Mouse (Mus musculus): ENCODE results near the gene Tcirg1. TPM values are rescaled to one million over a fixed set of nuclear protein-coding genes. Genes with fewer than 3 reads are reported as not detected.

The Tcirg1 gene
- total and polyA plus RNA-seq, 2 experiments from 2014 or later: 12.8 to 32.1 TPM

DNA sequence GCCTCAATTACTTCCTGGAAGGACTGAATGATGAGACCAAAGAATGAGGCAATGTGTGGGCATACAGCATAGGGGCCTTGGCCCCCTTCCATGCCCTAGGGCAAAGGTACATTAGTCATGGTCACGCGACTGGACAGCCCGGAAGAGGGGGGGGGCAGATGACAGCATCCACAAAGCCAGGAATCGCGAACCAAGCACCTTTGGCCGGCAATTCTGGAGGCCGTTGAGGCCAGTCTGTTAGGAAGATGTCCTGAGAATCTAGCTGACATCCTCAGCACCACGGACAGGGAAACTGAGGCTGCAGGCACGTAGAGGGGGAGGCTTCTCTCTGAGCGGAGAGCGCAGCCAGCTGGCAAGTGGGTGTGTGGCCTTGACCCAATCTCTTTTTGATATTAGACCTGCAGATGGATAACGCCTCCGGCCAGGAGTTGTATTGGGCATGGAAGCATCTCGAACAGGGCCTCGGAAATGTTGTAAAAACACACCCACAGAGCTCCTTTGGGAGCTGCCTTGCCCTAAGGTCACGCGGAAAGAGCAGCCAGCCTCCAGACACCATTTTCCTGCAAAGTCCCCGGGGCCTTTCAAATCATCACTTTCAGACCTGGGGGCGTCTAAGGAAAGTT is 56.0 kb downstream of the Tcirg1 start:
- TF ChIP-seq CTCF (IDR thresholded peaks at IDR 0.05; ENCODE audit: low read depth): no peak
- no peak for TF ChIP-seq EP300 (IDR thresholded peaks at IDR 0.05; ENCODE audit: low read depth)
- H3K36me3 ChIP-seq (replicated peaks; ENCODE audit: control insufficient read depth, insufficient read depth, low read length): no peaks in the 10 kb centered on the region
- peaks cover 29% of the 10 kb centered on the region for H3K4me1 ChIP-seq (ENCODE audit: control insufficient read depth, insufficient read depth)
- peak overlapping the region; percentile 85; the same call in 1 of the 2 replicates for H3K9ac ChIP-seq (replicated peaks; ENCODE audit: low read depth, low read length)
- peak overlapping the region; percentile 82 for H3K4me2 ChIP-seq (ENCODE audit: low read depth, low read length)
- ATAC-seq (ENCODE audit: insufficient read depth, low read depth) (no peak; the same call in 1 of the 2 replicates), DNase-seq (ENCODE audit: low spot score) (peak; percentile 30)
- 10% methylated on average over 19 of the region's 19 CpGs for WGBS
- no peaks in the 10 kb centered on the region for H3K9me3 ChIP-seq (replicated peaks; ENCODE audit: control insufficient read depth, low read length)
- H3K27me3 ChIP-seq (ENCODE audit: control insufficient read depth, insufficient read depth, low read length): no peaks in the 10 kb centered on the region
- H3K27ac ChIP-seq (ENCODE audit: low read depth): peak overlapping the region; percentile 98
- H3K4me3 ChIP-seq (ENCODE audit: low read depth, low read length): peak overlapping the region; percentile 81

DNA sequence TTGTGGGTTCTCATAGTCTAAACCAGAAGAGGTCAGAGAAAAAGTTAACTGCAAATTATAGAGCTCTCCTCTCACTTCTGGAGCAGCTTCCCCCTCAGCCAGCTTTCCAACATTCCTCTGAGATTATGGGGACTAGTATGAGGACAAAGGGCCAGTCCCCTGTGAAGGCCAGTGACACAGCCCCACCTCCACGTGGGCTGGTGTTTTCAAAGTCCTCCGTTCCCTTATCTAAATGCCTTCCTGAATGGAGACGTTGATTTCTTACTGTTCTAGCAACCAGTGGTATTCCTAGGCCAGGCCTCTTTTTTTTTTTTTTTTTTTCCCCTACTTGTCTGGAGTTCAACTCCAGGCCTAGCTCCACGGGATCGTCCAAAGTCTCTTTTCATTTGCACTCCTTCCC is 56.9 kb downstream of the Tcirg1 start:
- DNase-seq (ENCODE audit: low spot score) (no peak), ATAC-seq (ENCODE audit: insufficient read depth, low read depth) (no peak)
- Histone ChIP-seq H3K36me3 (replicated peaks; ENCODE audit: control insufficient read depth, insufficient read depth, low read length) (no peaks in the 10 kb centered on the region), H3K9ac (replicated peaks; ENCODE audit: low read depth, low read length) (no peak overlapping the region), H3K27me3 (ENCODE audit: control insufficient read depth, insufficient read depth, low read length) (no peaks in the 10 kb centered on the region), H3K9me3 (replicated peaks; ENCODE audit: control insufficient read depth, low read length) (no peaks in the 10 kb centered on the region), H3K4me1 (ENCODE audit: control insufficient read depth, insufficient read depth) (peaks cover 20% of the 10 kb centered on the region), H3K4me2 (ENCODE audit: low read depth, low read length) (no peak overlapping the region), H3K4me3 (ENCODE audit: low read depth, low read length) (no peak overlapping the region), H3K27ac (ENCODE audit: low read depth) (no peak overlapping the region)
- TF ChIP-seq CTCF (IDR thresholded peaks at IDR 0.05; ENCODE audit: low read depth): no peak
- TF ChIP-seq EP300 (IDR thresholded peaks at IDR 0.05; ENCODE audit: low read depth): no peak
- 26% methylated on average over 5 of the region's 5 CpGs for WGBS

- Histone ChIP-seq H3K27ac (ENCODE audit: low read depth) (no peak overlapping the region), H3K4me3 (ENCODE audit: low read depth, low read length) (no peak overlapping the region), H3K27me3 (ENCODE audit: control insufficient read depth, insufficient read depth, low read length) (no peaks in the 10 kb centered on the region), H3K4me1 (ENCODE audit: control insufficient read depth, insufficient read depth) (peaks cover 17% of the 10 kb centered on the region), H3K36me3 (replicated peaks; ENCODE audit: control insufficient read depth, insufficient read depth, low read length) (no peaks in the 10 kb centered on the region), H3K9me3 (replicated peaks; ENCODE audit: control insufficient read depth, low read length) (no peaks in the 10 kb centered on the region), H3K9ac (replicated peaks; ENCODE audit: low read depth, low read length) (no peak overlapping the region), H3K4me2 (ENCODE audit: low read depth, low read length) (no peak overlapping the region)
- TF ChIP-seq CTCF (IDR thresholded peaks at IDR 0.05; ENCODE audit: low read depth) (no peak), EP300 (IDR thresholded peaks at IDR 0.05; ENCODE audit: low read depth) (no peak)
- DNase-seq (ENCODE audit: low spot score): no peak
- ATAC-seq (ENCODE audit: insufficient read depth, low read depth): no peak
- whole genome bisulfite sequencing: 83% methylated on average over 2 of the region's 2 CpGs
Observed at GRCm38 (mm10) chr19:3849251-3849650, 57.7 kb downstream of the Tcirg1 start.

DNA sequence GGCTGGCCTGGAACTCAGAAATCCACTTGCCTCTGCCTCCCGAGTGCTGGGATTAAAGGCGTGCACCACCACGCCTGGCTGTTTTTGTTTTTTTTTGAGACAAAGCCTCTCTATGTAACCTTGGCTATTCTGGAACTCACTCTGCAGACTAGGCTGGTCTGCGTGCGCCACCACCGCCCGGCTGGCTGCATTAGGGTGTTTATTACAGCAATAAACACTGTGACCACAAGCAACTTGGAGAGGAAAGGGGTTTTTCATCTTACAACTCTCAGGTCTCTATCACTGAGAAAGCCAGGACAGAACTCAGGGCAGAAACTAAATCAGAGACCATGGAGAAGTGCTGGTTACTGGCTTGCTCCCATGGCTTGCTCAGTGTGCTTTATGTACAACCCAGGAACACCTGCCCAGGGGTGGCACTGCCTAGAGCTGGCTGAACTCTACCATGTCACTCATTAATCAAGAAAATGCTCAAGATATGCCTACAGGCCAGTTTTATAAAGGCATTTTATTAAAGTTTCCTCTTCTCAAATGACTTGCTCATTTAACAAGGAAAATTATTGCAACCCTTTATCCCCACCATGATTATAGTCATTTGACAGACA is 58.6 kb downstream of the Tcirg1 start:
- Histone ChIP-seq H3K9me3 (replicated peaks; ENCODE audit: control insufficient read depth, low read length) (no peaks in the 10 kb centered on the region), H3K4me1 (ENCODE audit: control insufficient read depth, insufficient read depth) (peaks cover 8% of the 10 kb centered on the region), H3K27me3 (ENCODE audit: control insufficient read depth, insufficient read depth, low read length) (no peaks in the 10 kb centered on the region), H3K27ac (ENCODE audit: low read depth) (no peak overlapping the region), H3K36me3 (replicated peaks; ENCODE audit: control insufficient read depth, insufficient read depth, low read length) (no peaks in the 10 kb centered on the region), H3K9ac (replicated peaks; ENCODE audit: low read depth, low read length) (no peak overlapping the region), H3K4me3 (ENCODE audit: low read depth, low read length) (no peak overlapping the region), H3K4me2 (ENCODE audit: low read depth, low read length) (no peak overlapping the region)
- 91% methylated on average over 7 of the region's 7 CpGs for WGBS
- DNase-seq (ENCODE audit: low spot score): no peak
- TF ChIP-seq EP300 (IDR thresholded peaks at IDR 0.05; ENCODE audit: low read depth): no peak
- TF ChIP-seq CTCF (IDR thresholded peaks at IDR 0.05; ENCODE audit: low read depth): no peak
- no peak for ATAC-seq (ENCODE audit: insufficient read depth, low read depth)

GRCm38 (mm10) chr19:3847711-3848110 is 59.2 kb downstream of the Tcirg1 start:
- no peaks in the 10 kb centered on the region for H3K9me3 ChIP-seq (replicated peaks; ENCODE audit: control insufficient read depth, low read length)
- no peak overlapping the region for H3K9ac ChIP-seq (replicated peaks; ENCODE audit: low read depth, low read length)
- H3K27ac ChIP-seq (ENCODE audit: low read depth): no peak overlapping the region
- peaks cover 5% of the 10 kb centered on the region; the same call in 1 of the 2 replicates for H3K4me1 ChIP-seq (ENCODE audit: control insufficient read depth, insufficient read depth)
- ATAC-seq (ENCODE audit: insufficient read depth, low read depth) (no peak), DNase-seq (ENCODE audit: low spot score) (no peak)
- 76% methylated on average over 5 of the region's 5 CpGs for WGBS
- H3K4me3 ChIP-seq (ENCODE audit: low read depth, low read length): no peak overlapping the region
- no peak overlapping the region for H3K4me2 ChIP-seq (ENCODE audit: low read depth, low read length)
- no peak for TF ChIP-seq CTCF (IDR thresholded peaks at IDR 0.05; ENCODE audit: low read depth)
- no peak for TF ChIP-seq EP300 (IDR thresholded peaks at IDR 0.05; ENCODE audit: low read depth)
- no peaks in the 10 kb centered on the region for H3K27me3 ChIP-seq (ENCODE audit: control insufficient read depth, insufficient read depth, low read length)
- H3K36me3 ChIP-seq (replicated peaks; ENCODE audit: control insufficient read depth, insufficient read depth, low read length): no peaks in the 10 kb centered on the region

All from heart, postnatal 0 days (tissue).